Mouse (Mus musculus): ENCODE data around the gene Tcea3. TPM values are rescaled to one million over a fixed set of nuclear protein-coding genes. Genes with fewer than 3 reads are reported as not detected.
A peak's percentile ranks its signal among the peaks of the same experiment; 100 is the strongest.

Tcea3 gene
- total RNA-seq, 1 experiment from 2014 or later: 6.3 TPM

- DNase-seq: no peak
These were observed 8.4 kb upstream of the Tcea3 start for GRCm38 (mm10) chr4:136239111-136239510.

GRCm38 (mm10) chr4:136239622-136240021 lies 7.9 kb upstream of the Tcea3 start:
- DNase-seq: peak; percentile 89

- no peak for DNase-seq
These were observed 7.4 kb upstream of the Tcea3 start for GRCm38 (mm10) chr4:136240123-136240522.

GRCm38 (mm10) chr4:136240955-136241354 lies 6.6 kb upstream of the Tcea3 start:
- no peak for DNase-seq

- DNase-seq: peak; percentile 61
These were observed 5.3 kb upstream of the Tcea3 start for GRCm38 (mm10) chr4:136242065-136242703.

GRCm38 (mm10) chr4:136242728-136243127 lies 4.8 kb upstream of the Tcea3 start:
- DNase-seq: no peak

GRCm38 (mm10) chr4:136244208-136244607 lies 3.3 kb upstream of the Tcea3 start:
- no peak for DNase-seq

GRCm38 (mm10) chr4:136245681-136246080 lies 1.8 kb upstream of the Tcea3 start:
- no peak for DNase-seq

- no peak for DNase-seq
These were observed 960 bp upstream of the Tcea3 start for GRCm38 (mm10) chr4:136246568-136246969.

- no peak for DNase-seq
These were observed 172 bp upstream of the Tcea3 start for GRCm38 (mm10) chr4:136247386-136247728.

GRCm38 (mm10) chr4:136248464-136249331 lies 1.2 kb downstream of the Tcea3 start:
- peak; percentile 38 for DNase-seq

- DNase-seq: no peak
These were observed 1.8 kb downstream of the Tcea3 start for GRCm38 (mm10) chr4:136249332-136249647.

- peak; percentile 40 for DNase-seq
These were observed 2.3 kb downstream of the Tcea3 start for GRCm38 (mm10) chr4:136249780-136250179.

GRCm38 (mm10) chr4:136255919-136256318 lies 8.4 kb downstream of the Tcea3 start:
- DNase-seq: no peak

GRCm38 (mm10) chr4:136256696-136257095 lies 9.2 kb downstream of the Tcea3 start:
- DNase-seq: no peak

- no peak for DNase-seq
These were observed 12.4 kb downstream of the Tcea3 start for GRCm38 (mm10) chr4:136259916-136260315.

GRCm38 (mm10) chr4:136260491-136261180 lies 13.1 kb downstream of the Tcea3 start:
- peak; percentile 91 for DNase-seq

- DNase-seq: no peak
These were observed 14.4 kb downstream of the Tcea3 start for GRCm38 (mm10) chr4:136261912-136262311.

- no peak for DNase-seq
These were observed 16.0 kb downstream of the Tcea3 start for GRCm38 (mm10) chr4:136263555-136263954.

- peak; percentile 36 for DNase-seq
These were observed 19.3 kb downstream of the Tcea3 start for GRCm38 (mm10) chr4:136266716-136267343.

GRCm38 (mm10) chr4:136268912-136269311 lies 21.4 kb downstream of the Tcea3 start:
- no peak for DNase-seq

- DNase-seq: no peak
These were observed 23.1 kb downstream of the Tcea3 start for GRCm38 (mm10) chr4:136270648-136271047.

- no peak for DNase-seq
These were observed 33.6 kb downstream of the Tcea3 start for GRCm38 (mm10) chr4:136281097-136281496.

All from adrenal gland, postnatal 14 days (tissue).